Mouse (Mus musculus) heart, postnatal 0 days (tissue): Measurements from ENCODE around the gene Ubqln1.

Experiments used
- CTCF ChIP-seq: IDR thresholded peaks from 2 replicates; pipeline ENCODE4 v1.5.1; 2016; ENCODE audit warnings: antibody characterized with exemption, control low read depth, low read depth
- EP300 ChIP-seq: IDR thresholded peaks from 2 replicates; pipeline ENCODE4 v1.6.1; 2016; ENCODE audit warnings: antibody characterized with exemption, low read depth

DNA sequence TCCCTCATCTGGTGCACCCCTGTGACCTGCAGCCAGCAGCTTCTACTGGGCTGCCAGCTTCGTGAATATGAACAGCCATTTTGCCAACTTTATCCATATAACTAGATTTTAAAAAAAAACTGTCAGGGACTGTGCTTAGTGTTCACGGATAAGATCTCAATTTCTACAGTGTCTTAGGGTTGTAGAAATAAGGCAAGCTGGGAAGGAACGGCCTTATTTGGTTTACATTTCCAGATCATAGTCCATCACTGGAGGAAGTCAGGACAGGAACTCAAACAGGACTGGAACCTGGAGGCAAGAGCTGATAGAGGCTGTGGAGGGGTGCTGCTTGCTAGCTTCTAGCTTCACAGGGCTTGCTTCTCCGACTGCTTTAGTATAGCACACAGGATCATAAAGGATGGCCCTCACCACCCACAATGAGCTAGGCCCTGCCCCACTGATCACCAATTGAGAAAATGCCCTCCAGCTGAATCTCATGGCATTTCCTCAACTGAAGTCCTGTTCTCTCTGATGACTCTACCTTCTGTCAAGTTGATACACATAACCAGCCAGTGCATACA, 85.7 kb downstream of the Ubqln1 start:
- no peak for TF ChIP-seq CTCF
- no peak for TF ChIP-seq EP300
